Comparison of ENCODE assay signal across 20 mouse cellular contexts in the genomic region with DNA sequence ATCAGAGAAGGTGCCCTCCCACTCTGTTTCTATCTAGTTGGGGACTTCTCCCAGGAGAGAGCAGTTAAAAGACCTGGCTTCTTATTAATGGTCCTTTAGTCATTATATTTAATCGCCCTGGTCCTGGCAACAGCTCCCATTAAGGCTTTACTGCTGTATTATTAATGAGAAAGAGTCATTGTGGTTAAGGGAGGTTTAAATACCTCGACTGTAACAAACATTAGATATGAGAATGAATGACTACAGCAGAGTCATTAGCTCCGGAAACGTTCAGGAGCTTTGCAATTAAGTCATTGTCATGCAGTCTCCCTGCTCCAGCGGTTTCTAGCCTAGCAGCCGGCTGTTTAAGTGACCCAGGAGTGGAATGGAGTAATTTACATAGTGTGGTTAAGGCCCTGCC. TPM values are rescaled to one million over a fixed set of nuclear protein-coding genes. Genes with fewer than 3 reads are reported as not detected.
DNase-seq lines count a peak whose midpoint lies in the region; ATAC-seq and TF ChIP-seq lines count a peak whose summit lies in the region.
"Had no signal": no experiment of that assay in that cellular context is flagged by ENCODE, and none has a peak within 500 bp of the region (broad histone marks: within the 10 kb centered on the region; RNA-seq: fewer than 3 reads in every experiment).

No protein-coding gene starts in this region.

- H3K36me3 ChIP-seq in kidney, postnatal 0 days (ENCODE audit: insufficient read depth, low read length), result no peaks in the 10 kb centered on the region
- H3K36me3 ChIP-seq in hindbrain, postnatal 0 days (ENCODE audit: insufficient read depth, low read length), result no peaks in the 10 kb centered on the region
- no peaks in the 10 kb centered on the region for H3K36me3 ChIP-seq in intestine, embryonic 16.5 days (ENCODE audit: control insufficient read depth, insufficient read depth, low read length)
- H3K36me3 ChIP-seq: forebrain, embryonic 10.5 days; intestine, embryonic 15.5 days; midbrain, embryonic 10.5 days had no signal

- no peak overlapping the region for H3K27ac ChIP-seq in kidney, postnatal 0 days
- no peak overlapping the region for H3K27ac ChIP-seq in hindbrain, postnatal 0 days
- no peak overlapping the region for H3K27ac ChIP-seq in intestine, embryonic 16.5 days (ENCODE audit: low read length)
- H3K27ac ChIP-seq: forebrain, embryonic 10.5 days; intestine, embryonic 15.5 days; midbrain, embryonic 10.5 days had no signal

- no peak overlapping the region for H3K4me3 ChIP-seq in kidney, postnatal 0 days (replicated peaks; ENCODE audit: low read depth, low read length)
- H3K4me3 ChIP-seq in hindbrain, postnatal 0 days (ENCODE audit: low read length), result no peak overlapping the region
- no peak overlapping the region for H3K4me3 ChIP-seq in intestine, embryonic 16.5 days (ENCODE audit: low read length)
- H3K4me3 ChIP-seq: forebrain, embryonic 10.5 days; intestine, embryonic 15.5 days; midbrain, embryonic 10.5 days had no signal

- no peak for TF ChIP-seq CTCF in kidney, postnatal 0 days (IDR thresholded peaks at IDR 0.05; ENCODE audit: low read depth)
- TF ChIP-seq CTCF in hindbrain, postnatal 0 days (IDR thresholded peaks at IDR 0.05; ENCODE audit: low read depth), result no peak

- no peak overlapping the region for H3K4me2 ChIP-seq in kidney, postnatal 0 days (ENCODE audit: low read length)
- no peak overlapping the region for H3K4me2 ChIP-seq in hindbrain, postnatal 0 days (ENCODE audit: low read depth, low read length)
- no peak overlapping the region for H3K4me2 ChIP-seq in intestine, embryonic 16.5 days (ENCODE audit: low read depth, low read length)
- H3K4me2 ChIP-seq: heart, embryonic 11.5 days; intestine, embryonic 15.5 days had no signal

- WGBS in kidney, postnatal 0 days, result 8% methylated on average over 6 of the region's 6 CpGs
- 17% methylated on average over 6 of the region's 6 CpGs for WGBS in hindbrain, postnatal 0 days
- WGBS in intestine, embryonic 16.5 days, result 34% methylated on average over 6 of the region's 6 CpGs

- ATAC-seq in kidney, postnatal 0 days (replicated peaks; ENCODE audit: low FRiP score, low read depth), result no peak
- peak; percentile 47; the same call in 1 of the 2 replicates for ATAC-seq in hindbrain, postnatal 0 days
- ATAC-seq in intestine, embryonic 16.5 days, result no peak
- ATAC-seq: intestine, embryonic 15.5 days; liver, postnatal 0 days had no signal

- no peaks in the 10 kb centered on the region for H3K4me1 ChIP-seq in kidney, postnatal 0 days (replicated peaks; ENCODE audit: insufficient read depth, low read length)
- no peaks in the 10 kb centered on the region for H3K4me1 ChIP-seq in hindbrain, postnatal 0 days (ENCODE audit: insufficient read depth, low read length)
- no peaks in the 10 kb centered on the region for H3K4me1 ChIP-seq in intestine, embryonic 16.5 days (ENCODE audit: control insufficient read depth, insufficient read depth, low read length)
- H3K4me1 ChIP-seq: forebrain, embryonic 10.5 days; intestine, embryonic 15.5 days; midbrain, embryonic 10.5 days had no signal

- no peaks in the 10 kb centered on the region for H3K27me3 ChIP-seq in kidney, postnatal 0 days (ENCODE audit: insufficient read depth, low read length)
- no peaks in the 10 kb centered on the region for H3K27me3 ChIP-seq in hindbrain, postnatal 0 days (ENCODE audit: insufficient read depth, low read length)
- H3K27me3 ChIP-seq in intestine, embryonic 16.5 days (replicated peaks; ENCODE audit: control insufficient read depth, insufficient read depth, low read length), result no peaks in the 10 kb centered on the region
- H3K27me3 ChIP-seq: intestine, embryonic 15.5 days had no signal

- H3K9me3 ChIP-seq in kidney, postnatal 0 days (replicated peaks; ENCODE audit: low read length), result no peaks in the 10 kb centered on the region
- H3K9me3 ChIP-seq in hindbrain, postnatal 0 days (ENCODE audit: low read length), result no peaks in the 10 kb centered on the region
- H3K9me3 ChIP-seq in intestine, embryonic 16.5 days (ENCODE audit: control insufficient read depth, low read length), result no peaks in the 10 kb centered on the region
- H3K9me3 ChIP-seq: forebrain, embryonic 10.5 days; intestine, embryonic 15.5 days; midbrain, embryonic 10.5 days had no signal

- no peak overlapping the region for H3K9ac ChIP-seq in kidney, postnatal 0 days (ENCODE audit: low read depth, low read length)
- no peak overlapping the region for H3K9ac ChIP-seq in hindbrain, postnatal 0 days (replicated peaks; ENCODE audit: low read length)
- no peak overlapping the region for H3K9ac ChIP-seq in intestine, embryonic 16.5 days (ENCODE audit: low read depth, low read length)
- H3K9ac ChIP-seq: intestine, embryonic 15.5 days; liver, postnatal 0 days had no signal

- DNase-seq in kidney, postnatal 0 days (ENCODE audit: low spot score), result peak; percentile 37
- no peak for DNase-seq in kidney, postnatal 10 days
- peak; percentile 82 for DNase-seq in ES-CJ7 (ENCODE audit: low read depth, low spot score)
- DNase-seq in R1 (ENCODE audit: low read depth, low spot score), result peak; percentile 83
- DNase-seq in hindbrain, postnatal 0 days (ENCODE audit: low spot score), result peak; percentile 32
- no peak for DNase-seq in heart, adult 8-10 months (ENCODE audit: low spot score)
- DNase-seq: adrenal gland, postnatal 14 days; cerebellum, adult 9-11 months; gastrocnemius, postnatal 36 days; heart, postnatal 14 days; kidney, postnatal 14 days; liver; liver, postnatal 0 days; thymus, postnatal 36 days had no signal

RNA-seq across cellular contexts. Expression of gene Fgf9, which starts 31.0 kb away (rescaled TPM):
- polyA plus RNA-seq in kidney, postnatal 0 days (2015; fragmentation: Nextera tagmentation; extraction: Ambion mirVana), result 15.3 and 16.3 TPM in 2 replicates
- total RNA-seq in hindbrain, postnatal 0 days (2014; rRNA removed), result 10.8 and 12.4 TPM in 2 replicates
- 24.2 and 25.9 TPM in 2 replicates for polyA plus RNA-seq in hindbrain, postnatal 0 days (2015; fragmentation: Nextera tagmentation; extraction: Ambion mirVana)
- 14.9 and 16.1 TPM in 2 replicates for polyA plus RNA-seq in intestine, embryonic 16.5 days (2015; fragmentation: Nextera tagmentation; extraction: Ambion mirVana)
- 1 to 10 TPM; 7.3 to 9.1 (median 7.7) TPM for total RNA-seq in heart, adult 8-10 months (2022)
- total RNA-seq: MEL had no signal

Comparison
In these comparisons a context has a peak if more than half of its experiments do, and no peak if none do; other contexts are left out.
1. DNase-seq: peak in kidney, postnatal 0 days (single experiment), ES-CJ7 (single experiment), R1 (single experiment) and hindbrain, postnatal 0 days (single experiment); none in kidney, postnatal 10 days (single experiment) and heart, adult 8-10 months (single experiment).